28 mouse cellular contexts compared by ENCODE assay signal in genomic region chr4:48609485-48609884, GRCm38 (mm10). TPM values are rescaled to one million over a fixed set of nuclear protein-coding genes. Genes with fewer than 3 reads are reported as not detected.
A peak's percentile ranks its signal among the peaks of the same experiment; 100 is the strongest.
DNase-seq lines count a peak whose midpoint lies in the region; TF ChIP-seq lines count a peak whose summit lies in the region.
"Had no signal": no experiment of that assay in that cellular context is flagged by ENCODE, and none has a peak within 500 bp of the region (broad histone marks: within the 10 kb centered on the region; RNA-seq: fewer than 3 reads in every experiment).

No protein-coding gene starts in this region.

- H3K4me3 ChIP-seq in left cerebral cortex, adult 2 months: no peak overlapping the region
- H3K4me3 ChIP-seq: embryonic facial prominence, embryonic 12.5 days; heart, embryonic 10.5 days; hindbrain, embryonic 13.5 days; liver, embryonic 13.5 days; megakaryocyte, embryonic 14.5 days; midbrain, embryonic 12.5 days had no signal

- TF ChIP-seq CTCF in left cerebral cortex, adult 2 months (IDR thresholded peaks at IDR 0.05): no peak

- intact Hi-C loops in left cerebral cortex, adult 2 months (cut with DNase I): no loop called here
- intact Hi-C loops in left cerebral cortex, postnatal 14 days (cut with DNase I): no loop called here

- H3K27ac ChIP-seq in left cerebral cortex, adult 2 months: peak overlapping the region; percentile 64
- H3K27ac ChIP-seq: embryonic facial prominence, embryonic 12.5 days; heart, embryonic 10.5 days; hindbrain, embryonic 13.5 days; kidney, postnatal 0 days; liver, embryonic 13.5 days; midbrain, embryonic 12.5 days had no signal

- DNase-seq in frontal cortex, postnatal 36 days (ENCODE audit: low spot score in 2 of 2): peak; percentile 37 to 57
- no peak for DNase-seq in frontal cortex, postnatal 14 days (ENCODE audit: low spot score in 2 of 2)
- peak in 1 of 2 experiments; percentile 35 for DNase-seq in left cerebral cortex, adult 2 months (ENCODE audit: extremely low spot score in 1 of 2, low spot score in 2 of 2)
- no peak for DNase-seq in left cerebral cortex, adult 11 months (ENCODE audit: low spot score)
- DNase-seq in left cerebral cortex, postnatal 14 days (ENCODE audit: low spot score in 2 of 2): peak; percentile 41 to 80
- peak; percentile 33 for DNase-seq in right cerebral cortex, postnatal 25 days
- no peak for DNase-seq in cerebellum, postnatal 36 days
- DNase-seq: adrenal gland, adult 8-10 months; cerebellum, adult 8-10 months; embryo, embryonic 11 days; gastrocnemius, postnatal 14 days; heart, postnatal 36 days; kidney, adult 8-10 months; kidney, postnatal 4 days; liver, embryonic 13.5 days; lung, adult 18-20 months; lung, postnatal 4 days; thymus, adult 2 months; thymus, postnatal 4 days had no signal

RNA-seq across cellular contexts. Expression of gene Tmeff1, which starts 24.5 kb away (rescaled TPM):
- 100 to 1,000 TPM; 113 to 119 TPM for total RNA-seq in left cerebral cortex, adult 2 months (2021)
- 100 to 1,000 TPM; 124 to 134 TPM for total RNA-seq in left cerebral cortex, postnatal 14 days (2021)
- total RNA-seq: G1E had no signal

RNA-seq across cellular contexts. Expression of gene Cavin4, which starts 53.8 kb away (rescaled TPM):
- 1 to 10 TPM; 2.1 TPM for total RNA-seq in left cerebral cortex, adult 2 months (2021)
- total RNA-seq in left cerebral cortex, postnatal 14 days (2021): 1 to 10 TPM; 1.7 to 2.1 TPM
- total RNA-seq: granulocyte monocyte progenitor cell, adult 5-6 weeks; monocyte, adult 5-6 weeks had no signal

Comparison
In these comparisons a context has a peak if more than half of its experiments do, and no peak if none do; other contexts are left out.
1. DNase-seq: peak in frontal cortex, postnatal 36 days (2 of 2), left cerebral cortex, postnatal 14 days (2 of 2) and right cerebral cortex, postnatal 25 days (single experiment); none in frontal cortex, postnatal 14 days (0 of 2), left cerebral cortex, adult 11 months (single experiment) and cerebellum, postnatal 36 days (0 of 2).